Mouse (Mus musculus) left cerebral cortex, postnatal 25 days (tissue): ENCODE results near the gene Csf2rb. TPM values are rescaled to one million over a fixed set of nuclear protein-coding genes. Genes with fewer than 3 reads are reported as not detected.
"Not testable (repeated sequence)": the region's sequence is repeated elsewhere in the genome, so short reads cannot be mapped to it uniquely, and the experiment has no call there.

Experiments used
- DNase-seq, 2 experiments: peaks; one replicate each; pipeline ENCODE4 v3.0.0; 2022; ENCODE audit warnings: low spot score in 2 of 2, mixed read lengths in 1 of 2
- intact Hi-C: fragments of 180-260 bp; cut with DNase I; formaldehyde crosslinking; loops from one replicate; pipeline ENCODE4 v1.15.1; 2025
- total RNA-seq, 2 experiments: library from RNA; stranded (reverse); gene quantifications; 2 replicates each; pipeline ENCODE4 v1.2.3; 2021

Gene Csf2rb
- total RNA-seq: 1 to 10 TPM in 1 of 2 experiments, under 1 TPM in 1; 0.89 to 2.5 TPM

- DNase-seq: no peak
- intact Hi-C loops: no loop called here
These were observed at the start of gene Csf2rb for GRCm38 (mm10) chr15:78325671-78326339. Gene Csf2rb (plus strand): TSS chr15:78325752.

DNA sequence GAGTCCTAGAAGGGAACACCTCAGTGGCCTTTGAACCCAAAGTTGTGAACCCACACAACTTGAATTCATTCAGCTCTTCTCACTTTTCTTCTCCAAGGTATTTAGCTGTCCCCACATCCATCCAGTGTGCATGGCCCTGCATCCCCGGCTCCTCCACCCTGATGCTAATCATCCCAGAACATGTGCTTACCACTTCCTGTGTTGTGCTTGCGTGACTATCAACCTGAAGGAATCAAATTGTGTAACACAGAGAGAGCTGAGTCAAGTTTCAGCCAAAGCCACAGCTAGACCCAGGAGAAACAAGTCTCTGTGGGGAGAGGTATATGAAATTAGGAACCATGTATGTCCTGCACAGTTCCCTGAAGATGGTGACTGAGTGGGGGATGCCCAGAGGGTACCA lies 47.2 kb upstream of the Csf2rb start:
- DNase-seq: no peak
- intact Hi-C loops: no loop called here

DNA sequence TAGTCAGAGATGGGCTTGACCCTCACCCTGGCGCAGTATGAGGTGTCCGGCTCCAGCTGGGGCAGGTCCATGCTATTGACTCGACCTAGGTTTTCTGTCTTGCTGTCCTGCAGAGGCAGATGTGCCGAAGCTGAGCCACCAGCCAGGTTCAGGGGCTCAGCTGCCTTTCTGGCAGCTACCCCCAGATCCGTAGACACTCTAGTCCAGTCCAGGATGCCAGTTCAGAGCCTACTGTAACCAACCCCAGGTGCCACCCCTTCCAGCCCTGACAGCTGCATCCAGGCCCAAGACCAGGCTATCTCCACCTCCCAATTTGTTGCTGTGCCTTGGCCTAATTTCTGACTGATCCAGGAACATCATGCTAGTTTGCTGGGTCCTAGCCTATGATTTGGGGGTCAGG lies 37.6 kb upstream of the Csf2rb start:
- DNase-seq: no peak
- intact Hi-C loops: no loop called here

- DNase-seq, intact Hi-C loops: not testable (repeated sequence)
These were observed 35.8 kb upstream of the Csf2rb start for GRCm38 (mm10) chr15:78289775-78290174.

- DNase-seq, intact Hi-C loops: not testable (repeated sequence)
These were observed 32.3 kb upstream of the Csf2rb start for GRCm38 (mm10) chr15:78293228-78293627.

DNA sequence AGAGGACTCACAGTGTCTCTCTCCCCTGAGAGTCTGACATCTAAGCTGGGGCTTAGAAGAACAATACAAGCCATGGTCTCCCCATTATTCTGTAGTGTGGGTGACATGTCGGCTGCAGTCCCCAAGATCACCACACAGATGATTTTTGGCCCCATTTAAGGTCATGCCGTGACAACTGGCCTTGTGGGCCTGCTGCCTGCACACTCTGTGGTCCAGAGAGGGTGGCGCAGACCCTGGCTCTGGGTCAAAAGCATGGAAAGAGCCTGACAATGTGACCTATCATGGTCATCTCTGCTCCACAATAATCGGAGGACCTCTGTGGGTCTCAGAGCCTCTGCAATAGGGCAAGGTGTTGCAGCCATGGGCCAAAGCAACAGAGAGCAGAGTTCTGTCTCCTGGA lies 31.8 kb upstream of the Csf2rb start:
- DNase-seq: no peak
- intact Hi-C loops: no loop called here

GRCm38 (mm10) chr15:78298558-78298957 lies 27.0 kb upstream of the Csf2rb start:
- intact Hi-C loops: no loop called here
- DNase-seq: no peak

GRCm38 (mm10) chr15:78299641-78300040 lies 25.9 kb upstream of the Csf2rb start:
- intact Hi-C loops: no loop called here
- DNase-seq: no peak

DNA sequence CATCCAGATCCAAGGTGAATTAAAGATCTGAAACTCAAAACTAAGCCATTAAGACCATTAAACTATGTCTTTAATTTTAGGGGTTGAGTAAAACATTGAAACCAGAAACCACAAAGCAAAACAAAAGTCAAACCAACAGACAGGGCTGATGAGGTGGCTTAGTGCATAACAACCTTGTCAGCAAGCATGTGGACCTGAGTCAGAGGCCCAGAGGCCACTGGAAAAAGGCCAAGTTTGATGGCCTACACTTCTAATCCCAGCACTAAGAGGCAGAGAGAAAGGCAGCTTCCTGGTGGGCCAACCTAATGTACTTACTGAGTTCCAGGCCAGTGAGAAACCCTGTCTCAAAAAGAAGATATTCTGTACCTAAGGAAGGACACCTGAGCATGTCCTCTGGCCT lies 24.8 kb upstream of the Csf2rb start:
- intact Hi-C loops: no loop called here
- no peak for DNase-seq

DNA sequence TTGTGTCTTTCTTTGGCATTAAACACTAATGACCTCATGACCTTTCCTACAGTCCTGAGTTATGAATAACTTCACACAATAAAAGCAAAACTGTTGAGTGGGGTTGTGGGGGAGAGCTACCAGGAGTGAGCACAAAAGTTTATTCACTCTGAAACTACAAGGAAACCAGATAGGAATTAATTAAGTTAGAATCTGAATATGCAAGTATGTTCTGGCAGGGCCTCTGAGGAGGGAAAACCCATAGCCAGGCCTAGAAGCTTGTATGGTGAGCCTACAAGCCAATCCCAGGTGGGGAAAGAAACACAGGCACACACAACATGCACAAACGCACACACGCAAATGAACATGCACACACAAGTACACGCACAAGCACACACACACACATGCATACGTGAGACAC lies 22.8 kb upstream of the Csf2rb start:
- intact Hi-C loops: no loop called here
- DNase-seq: no peak

DNA sequence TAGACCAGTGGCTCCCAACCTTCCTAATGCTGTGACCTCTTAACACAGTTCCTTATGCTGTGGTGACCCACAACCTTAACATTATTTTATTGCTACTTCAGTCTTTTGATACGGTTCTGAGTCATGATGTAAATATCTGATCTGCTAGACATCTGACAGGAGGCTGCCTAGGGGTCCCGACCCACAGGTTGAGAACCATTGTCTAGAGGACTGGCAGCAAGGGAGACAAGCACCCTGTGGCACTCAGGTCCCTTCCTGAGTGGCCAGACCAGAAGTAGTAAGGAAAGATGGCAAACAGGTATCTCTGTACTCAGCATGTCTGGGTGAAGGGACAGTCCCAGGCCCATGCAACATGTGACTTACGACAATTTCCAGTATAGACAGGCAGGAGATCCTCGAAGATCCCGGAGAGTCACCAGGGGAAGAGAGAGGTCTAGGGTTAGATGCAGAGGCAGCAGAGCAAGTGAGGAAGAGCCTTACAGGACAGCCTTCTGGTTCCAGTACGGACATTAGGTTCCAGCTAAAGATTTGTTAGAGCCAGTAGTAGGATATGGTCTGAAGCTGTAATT lies 21.8 kb upstream of the Csf2rb start:
- no peak for DNase-seq
- intact Hi-C loops: no loop called here

- intact Hi-C loops: no loop called here
- no peak for DNase-seq
These were observed 20.1 kb upstream of the Csf2rb start, which contains the start of gene Csf2rb2 for GRCm38 (mm10) chr15:78305341-78305933. Gene Csf2rb2 (minus strand): TSS chr15:78305721.

GRCm38 (mm10) chr15:78309865-78310264 lies 15.7 kb upstream of the Csf2rb start:
- intact Hi-C loops: no loop called here
- DNase-seq: no peak

- intact Hi-C loops: no loop called here
- DNase-seq: no peak
These were observed 14.6 kb upstream of the Csf2rb start for GRCm38 (mm10) chr15:78310971-78311370.

DNA sequence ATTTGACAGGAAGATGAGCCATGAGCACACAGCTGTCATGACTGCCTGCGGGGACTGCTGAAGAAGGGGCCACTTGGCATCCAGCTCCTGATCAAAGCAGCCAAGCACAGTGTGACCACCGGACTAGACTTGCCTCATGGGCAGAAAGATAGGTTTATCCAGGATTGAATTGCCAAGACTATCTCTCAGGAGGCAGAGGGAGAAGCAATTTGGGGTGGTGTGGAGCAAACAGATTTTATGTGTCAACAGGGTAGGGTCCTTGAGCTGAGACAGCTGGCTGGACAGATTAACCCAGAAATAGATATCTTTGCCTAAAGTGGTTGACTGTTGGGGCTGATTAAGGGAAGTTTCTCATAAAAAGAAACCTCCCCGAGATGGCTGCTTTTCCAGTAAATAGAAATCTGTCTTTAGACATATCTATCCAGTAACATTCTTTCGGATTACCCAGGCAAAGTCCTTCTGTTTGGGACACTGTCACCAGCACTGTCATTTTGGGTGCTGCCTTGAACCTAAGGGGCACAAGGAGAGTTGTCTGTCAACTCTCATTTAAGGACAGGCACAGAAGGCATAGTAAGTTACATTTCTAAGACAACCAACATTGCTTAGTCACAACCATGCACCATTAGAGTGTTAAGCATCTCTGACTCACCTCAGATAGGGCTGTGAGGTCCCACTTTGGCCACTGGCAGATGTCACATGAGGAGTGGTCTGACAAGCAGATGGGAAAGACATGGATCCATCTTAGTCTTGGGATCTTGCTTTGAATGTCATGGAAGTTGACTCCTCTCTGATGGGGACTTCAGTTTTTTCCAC lies 12.9 kb upstream of the Csf2rb start:
- DNase-seq, intact Hi-C loops: not testable (repeated sequence)

DNA sequence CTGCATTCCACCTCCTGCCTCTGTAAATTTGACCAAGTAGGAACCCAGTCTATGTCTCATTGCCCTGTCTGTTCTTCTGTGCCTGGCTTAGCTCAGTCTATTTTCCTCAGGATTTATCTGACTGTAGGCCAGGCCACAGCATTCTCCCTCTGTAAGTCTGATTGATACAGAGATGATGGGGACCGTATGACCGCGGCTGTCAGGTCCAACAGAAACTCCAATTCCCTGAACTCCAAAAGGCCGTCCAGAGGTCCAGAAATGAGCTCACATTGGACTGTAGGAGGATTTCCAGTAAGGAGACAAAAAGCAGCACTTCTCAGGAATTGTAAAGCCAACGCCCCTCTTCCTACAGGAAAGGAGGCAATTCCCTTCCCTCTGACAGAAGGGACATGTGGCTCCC lies 11.9 kb upstream of the Csf2rb start:
- DNase-seq, intact Hi-C loops: not testable (repeated sequence)

GRCm38 (mm10) chr15:78318338-78319171 lies 7.0 kb upstream of the Csf2rb start:
- DNase-seq, intact Hi-C loops: not testable (repeated sequence)

- intact Hi-C loops: loop anchor here (5.0 kb wide), 1 partner anchor 64 kb away; no protein-coding TSS in a partner anchor
- DNase-seq: peak; percentile 69 to 71
These were observed 4.6 kb upstream of the Csf2rb start for GRCm38 (mm10) chr15:78320825-78321496.

GRCm38 (mm10) chr15:78323366-78323765 lies 2.2 kb upstream of the Csf2rb start:
- DNase-seq: no peak
- intact Hi-C loops: loop anchor here (5.0 kb wide), 1 partner anchor 66 kb away; no protein-coding TSS in a partner anchor
